Mouse (Mus musculus) neural tube, embryonic 11.5 days (tissue): ENCODE measurements around the gene Ly6g6f. TPM values are rescaled to one million over a fixed set of nuclear protein-coding genes. Genes with fewer than 3 reads are reported as not detected.

Experiments
- ATAC-seq: fragments of 200-750 bp; cut with Nextera tagmentation; 2 replicates; pipeline ENCODE4 v1.8.0; 2017; ENCODE audit warnings: moderate number of reproducible peaks, mild to moderate bottlenecking, moderate TSS enrichment, moderate library complexity; ENCODE audit not compliant: insufficient read depth, low FRiP score, low TSS enrichment
- DNase-seq: peaks from one replicate; pipeline ENCODE4 v3.0.0-alpha.2; 2015; ENCODE audit warnings: low spot score
- H3K27ac ChIP-seq: fragments of 300-500 bp; sonication (generic); 2 replicates; pipeline ENCODE4 v1.5.1; 2014; ENCODE audit warnings: low read depth, mild to moderate bottlenecking, low read length
- H3K27me3 ChIP-seq: fragments of 300-500 bp; sonication (generic); 2 replicates; pipeline ENCODE4 v1.6.1; 2014; ENCODE audit warnings: mild to moderate bottlenecking, low read length, mixed read lengths; ENCODE audit not compliant: control insufficient read depth, insufficient read depth
- H3K36me3 ChIP-seq: fragments of 300-500 bp; sonication (generic); 2 replicates; pipeline ENCODE4 v1.6.1; 2014; ENCODE audit warnings: mild to moderate bottlenecking, low read length, moderate library complexity, mixed read lengths; ENCODE audit not compliant: control insufficient read depth, insufficient read depth
- H3K4me1 ChIP-seq: fragments of 300-500 bp; sonication (generic); 2 replicates; pipeline ENCODE4 v1.6.1; 2014; ENCODE audit warnings: low read length, mixed read lengths; ENCODE audit not compliant: control insufficient read depth, insufficient read depth
- H3K4me2 ChIP-seq: fragments of 300-500 bp; sonication (generic); 2 replicates; pipeline ENCODE4 v1.6.1; 2014; ENCODE audit warnings: low read depth, mild to moderate bottlenecking, moderate library complexity
- H3K4me3 ChIP-seq: fragments of 300-500 bp; sonication (generic); 2 replicates; pipeline ENCODE4 v1.5.1; 2014; ENCODE audit warnings: low read depth, low read length
- H3K9ac ChIP-seq: fragments of 300-500 bp; sonication (generic); 2 replicates; pipeline ENCODE4 v1.6.1; 2014; ENCODE audit warnings: mild to moderate bottlenecking, low read length
- H3K9me3 ChIP-seq: fragments of 300-500 bp; sonication (generic); 2 replicates; pipeline ENCODE4 v1.6.1; 2016; ENCODE audit warnings: low read length; ENCODE audit not compliant: control insufficient read depth
- WGBS: fragments of 180-500 bp; shearing (Covaris S2); extraction: QIAGEN DNeasy Blood & Tissue Kit; methylation state at CpG from one replicate; pipeline ENCODE4 v1.1.7; 2014; 5-methylcytosine and 5-hydroxymethylcytosine counted together
- polyA plus RNA-seq: library from polyadenylated mRNA; unstranded; fragments of >200 nt; fragmentation: Nextera tagmentation; extraction: Ambion mirVana; gene quantifications from 2 replicates; pipeline ENCODE4 v1.2.1, GENCODE M21; 2014

The Ly6g6f gene
- polyA plus RNA-seq, 1 experiment from 2014 or later = 1.4 TPM

GRCm38 (mm10) chr17:35055691-35056495, 29.5 kb downstream of the Ly6g6f start:
- peaks cover 19% of the 10 kb centered on the region for H3K4me1 ChIP-seq

GRCm38 (mm10) chr17:35052271-35052798, 33.1 kb downstream of the Ly6g6f start:
- WGBS = 90% methylated on average over 12 of the region's 12 CpGs
- no peaks in the 10 kb centered on the region for H3K27me3 ChIP-seq
- peak; percentile 30 for DNase-seq
- peak overlapping the region; percentile 88 for H3K4me2 ChIP-seq
- ATAC-seq = no peak
- H3K27ac ChIP-seq = peak overlapping the region; percentile 93
- H3K4me3 ChIP-seq = peak overlapping the region; percentile 67
- H3K36me3 ChIP-seq = peaks cover 22% of the 10 kb centered on the region
- no peaks in the 10 kb centered on the region for H3K9me3 ChIP-seq
- H3K4me1 ChIP-seq = peaks cover 17% of the 10 kb centered on the region
- peak overlapping the region; percentile 89 for H3K9ac ChIP-seq

More at GRCm38 (mm10) chr17:35055691-35056495, 29.5 kb downstream of the Ly6g6f start:
- no peak for ATAC-seq
- WGBS = 94% methylated on average over 7 of the region's 7 CpGs
- Histone ChIP-seq H3K9ac (no peak overlapping the region), H3K4me3 (no peak overlapping the region), H3K27me3 (no peaks in the 10 kb centered on the region), H3K9me3 (no peaks in the 10 kb centered on the region), H3K4me2 (no peak overlapping the region), H3K36me3 (peaks cover 22% of the 10 kb centered on the region), H3K27ac (no peak overlapping the region)
- DNase-seq = no peak

- Histone ChIP-seq H3K36me3 (peaks cover 22% of the 10 kb centered on the region), H3K27ac (peak overlapping the region; percentile 93), H3K4me3 (peak overlapping the region; percentile 67), H3K4me2 (peak overlapping the region; percentile 88), H3K9me3 (no peaks in the 10 kb centered on the region), H3K4me1 (peaks cover 17% of the 10 kb centered on the region), H3K9ac (peak overlapping the region; percentile 89), H3K27me3 (no peaks in the 10 kb centered on the region)
- DNase-seq (peak; percentile 79), ATAC-seq (peak; percentile 62)
- WGBS = 1% methylated on average over 21 of the region's 21 CpGs
Measured at GRCm38 (mm10) chr17:35051156-35052086, 34.0 kb downstream of the Ly6g6f start.

- WGBS = under 1% methylated on average over 27 of the region's 27 CpGs
- DNase-seq = peak; percentile 72
- peak overlapping the region; percentile 93 for H3K27ac ChIP-seq
- peak overlapping the region; percentile 82 for H3K9ac ChIP-seq
- peaks cover 22% of the 10 kb centered on the region for H3K4me1 ChIP-seq
- H3K9me3 ChIP-seq = no peaks in the 10 kb centered on the region
- H3K4me3 ChIP-seq = peak overlapping the region; percentile 67
- H3K27me3 ChIP-seq = no peaks in the 10 kb centered on the region
- peaks cover 14% of the 10 kb centered on the region for H3K36me3 ChIP-seq
- ATAC-seq = no peak
- peak overlapping the region; percentile 88 for H3K4me2 ChIP-seq
Measured at GRCm38 (mm10) chr17:35050126-35050750, 35.2 kb downstream of the Ly6g6f start.

- peaks cover 22% of the 10 kb centered on the region for H3K4me1 ChIP-seq
- H3K4me3 ChIP-seq = peak within 1 kb of the TSS; percentile 67
- peak within 1 kb of the TSS; percentile 93 for H3K27ac ChIP-seq
- H3K4me2 ChIP-seq = peak within 1 kb of the TSS; percentile 88
- H3K27me3 ChIP-seq = no peaks in the 10 kb centered on the region
- peak within 1 kb of the TSS; percentile 82 for H3K9ac ChIP-seq
- 2% methylated on average over 11 of the region's 11 CpGs for WGBS
- ATAC-seq (no peak), DNase-seq (peak; percentile 86)
- H3K36me3 ChIP-seq = peaks cover 12% of the 10 kb centered on the region
- no peaks in the 10 kb centered on the region for H3K9me3 ChIP-seq
Measured at GRCm38 (mm10) chr17:35049561-35050016, 35.8 kb downstream of the Ly6g6f start, which contains the start of gene Clic1. Gene Clic1 (plus strand): TSS chr17:35049966.

GRCm38 (mm10) chr17:35048932-35049440, 36.4 kb downstream of the Ly6g6f start:
- 78% methylated on average over 5 of the region's 5 CpGs for WGBS
- H3K4me2 ChIP-seq = peak overlapping the region; percentile 88

GRCm38 (mm10) chr17:35048149-35048931, 37.1 kb downstream of the Ly6g6f start:
- Histone ChIP-seq H3K9ac (no peak overlapping the region; the same call in 1 of the 2 replicates), H3K4me3 (no peak overlapping the region)
- 35% methylated on average over 11 of the region's 11 CpGs for WGBS

More at GRCm38 (mm10) chr17:35048932-35049440, 36.4 kb downstream of the Ly6g6f start:
- Histone ChIP-seq H3K27ac (no peak overlapping the region), H3K4me3 (0 out of 2 replicates have a peak overlapping the region, but pooled peaks have one; percentile 67), H3K27me3 (no peaks in the 10 kb centered on the region), H3K36me3 (peaks cover 9% of the 10 kb centered on the region), H3K4me1 (peaks cover 22% of the 10 kb centered on the region), H3K9me3 (no peaks in the 10 kb centered on the region), H3K9ac (no peak overlapping the region)
- ATAC-seq = no peak
- DNase-seq = no peak

More at GRCm38 (mm10) chr17:35048149-35048931, 37.1 kb downstream of the Ly6g6f start:
- ATAC-seq (no peak), DNase-seq (no peak)
- H3K9me3 ChIP-seq = no peaks in the 10 kb centered on the region
- H3K4me2 ChIP-seq = no peak overlapping the region
- peak overlapping the region; percentile 5; the same call in 1 of the 2 replicates for H3K27ac ChIP-seq
- H3K4me1 ChIP-seq = peaks cover 22% of the 10 kb centered on the region
- no peaks in the 10 kb centered on the region for H3K27me3 ChIP-seq
- peaks cover 6% of the 10 kb centered on the region for H3K36me3 ChIP-seq
